7 mouse cellular contexts compared by ENCODE assay signal in genomic region chr11:94158521-94158920, GRCm38 (mm10). TPM values are rescaled to one million over a fixed set of nuclear protein-coding genes. Genes with fewer than 3 reads are reported as not detected.
DNase-seq lines count a peak whose midpoint lies in the region; ATAC-seq and TF ChIP-seq lines count a peak whose summit lies in the region.

No protein-coding gene starts in this region.

- no peak overlapping the region for H3K4me3 ChIP-seq in heart, postnatal 0 days (ENCODE audit: low read depth, low read length)
- H3K4me3 ChIP-seq in limb, embryonic 10.5 days = no peak overlapping the region

- peak overlapping the region; percentile 71; the same call in 1 of the 2 replicates for H3K27ac ChIP-seq in heart, postnatal 0 days (ENCODE audit: low read depth)
- H3K27ac ChIP-seq in limb, embryonic 10.5 days = peak overlapping the region; percentile 89

- no peaks in the 10 kb centered on the region for H3K27me3 ChIP-seq in heart, postnatal 0 days (ENCODE audit: control insufficient read depth, insufficient read depth, low read length)
- peaks cover 10% of the 10 kb centered on the region; the same call in 1 of the 2 replicates for H3K27me3 ChIP-seq in limb, embryonic 10.5 days (ENCODE audit: low read depth, poor library complexity, severe bottlenecking)

- H3K9ac ChIP-seq in heart, postnatal 0 days (replicated peaks; ENCODE audit: low read depth, low read length) = no peak overlapping the region

- H3K9me3 ChIP-seq in heart, postnatal 0 days (replicated peaks; ENCODE audit: control insufficient read depth, low read length) = no peaks in the 10 kb centered on the region
- no peaks in the 10 kb centered on the region for H3K9me3 ChIP-seq in limb, embryonic 10.5 days (replicated peaks)

- peaks cover 20% of the 10 kb centered on the region for H3K4me1 ChIP-seq in heart, postnatal 0 days (ENCODE audit: control insufficient read depth, insufficient read depth)
- peaks cover 41% of the 10 kb centered on the region for H3K4me1 ChIP-seq in limb, embryonic 10.5 days

- H3K36me3 ChIP-seq in heart, postnatal 0 days (replicated peaks; ENCODE audit: control insufficient read depth, insufficient read depth, low read length) = no peaks in the 10 kb centered on the region
- no peaks in the 10 kb centered on the region for H3K36me3 ChIP-seq in limb, embryonic 10.5 days

- no peak for ATAC-seq in heart, postnatal 0 days (ENCODE audit: insufficient read depth, low read depth)

- no peak for TF ChIP-seq CTCF in heart, postnatal 0 days (IDR thresholded peaks at IDR 0.05; ENCODE audit: low read depth)

- no peak for TF ChIP-seq EP300 in heart, postnatal 0 days (IDR thresholded peaks at IDR 0.05; ENCODE audit: low read depth)

- DNase-seq in ovary, postnatal 10 days (ENCODE audit: low spot score) = peak; percentile 24
- DNase-seq in ovary, adult 18-20 months (ENCODE audit: low spot score) = no peak
- DNase-seq in heart, postnatal 0 days (ENCODE audit: low spot score) = no peak
- no peak for DNase-seq in limb, embryonic 10.5 days (ENCODE audit: low spot score)
- no peak for DNase-seq in c-Kit-positive CD71-positive TER-119-positive erythroid progenitor cells, embryonic 14.5 days (ENCODE audit: low spot score)
- no peak for DNase-seq in right cerebral cortex, postnatal 4 days
- no peak for DNase-seq in left cerebral cortex, adult 11 months (ENCODE audit: low spot score)

- H3K4me2 ChIP-seq in heart, postnatal 0 days (ENCODE audit: low read depth, low read length) = peak overlapping the region; percentile 6; the same call in 1 of the 2 replicates

- WGBS in heart, postnatal 0 days = 58% methylated on average over 14 of the region's 14 CpGs
- WGBS in limb, embryonic 10.5 days = 52% methylated on average over 14 of the region's 14 CpGs

RNA-seq across cellular contexts. Expression of gene Tob1, which starts 52.7 kb away (rescaled TPM):
- 20.3 and 42.6 TPM in 2 replicates for total RNA-seq in heart, postnatal 0 days (2014; rRNA removed; ENCODE audit: low replicate concordance)
- 69.3 and 72.5 TPM in 2 replicates for polyA plus RNA-seq in heart, postnatal 0 days (2015; fragmentation: Nextera tagmentation; extraction: Ambion mirVana)
- polyA plus RNA-seq in limb, embryonic 10.5 days (2016; fragmentation: Nextera tagmentation; extraction: Ambion mirVana) = 15.0 and 22.5 TPM in 2 replicates
